Mouse (Mus musculus) cerebellum, postnatal 36 days (tissue): ENCODE measurements at regions not wholly inside any gene's neighbourhood (a gene's known extent, or its start where the extent isn't known, plus 50 kb on each side); places are given as distances from the start of the nearest gene placed in this dataset.

Experiments
- DNase-seq, 2 experiments: peaks; one replicate each; pipeline ENCODE4 v3.0.0; 2021 to 2022; ENCODE audit warnings: mixed read lengths in 2 of 2

- DNase-seq = no peak
Observed at GRCm38 (mm10) chr6:12140596-12140995, 233.0 kb downstream of the Phf14 start.

GRCm38 (mm10) chr6:12145216-12145615 is 237.6 kb downstream of the Phf14 start:
- DNase-seq = no peak

- DNase-seq = no peak
Observed at GRCm38 (mm10) chr6:12150613-12151333, 243.2 kb downstream of the Phf14 start.

- no peak for DNase-seq
Observed at GRCm38 (mm10) chr6:12163971-12164370, 256.4 kb downstream of the Phf14 start.

GRCm38 (mm10) chr6:12168533-12168932 is 260.9 kb downstream of the Phf14 start:
- DNase-seq = peak in 1 of 2 experiments; percentile 8

GRCm38 (mm10) chr6:12169431-12169830 is 261.8 kb downstream of the Phf14 start:
- DNase-seq = peak; percentile 53 to 65

- no peak for DNase-seq
Observed at GRCm38 (mm10) chr6:12170722-12171121, 263.1 kb downstream of the Phf14 start.

GRCm38 (mm10) chr6:12171189-12171588 is 263.6 kb downstream of the Phf14 start:
- no peak for DNase-seq

- DNase-seq = no peak
Observed at GRCm38 (mm10) chr6:12177996-12178395, 270.4 kb downstream of the Phf14 start.

GRCm38 (mm10) chr6:12180951-12181350 is 273.3 kb downstream of the Phf14 start:
- DNase-seq = no peak

- DNase-seq = no peak
Observed at GRCm38 (mm10) chr6:12210190-12210589, 302.6 kb downstream of the Phf14 start.

- no peak for DNase-seq
Observed at GRCm38 (mm10) chr6:12214526-12215177, 307.0 kb downstream of the Phf14 start.

- no peak for DNase-seq
Observed at GRCm38 (mm10) chr6:12215178-12215553, 307.6 kb downstream of the Phf14 start.

GRCm38 (mm10) chr6:12244151-12244550 is 336.5 kb downstream of the Phf14 start:
- no peak for DNase-seq

GRCm38 (mm10) chr6:12247975-12248374 is 340.4 kb downstream of the Phf14 start:
- DNase-seq = no peak

- DNase-seq = peak; percentile 49 to 73
Observed at GRCm38 (mm10) chr6:12248599-12248998, 341.0 kb downstream of the Phf14 start.

GRCm38 (mm10) chr6:12254507-12254906 is 346.9 kb downstream of the Phf14 start:
- DNase-seq = no peak

- no peak for DNase-seq
Observed at GRCm38 (mm10) chr6:12255434-12255833, 347.8 kb downstream of the Phf14 start.

- no peak for DNase-seq
Observed at GRCm38 (mm10) chr6:12258273-12258672, 350.7 kb downstream of the Phf14 start.

- no peak for DNase-seq
Observed at GRCm38 (mm10) chr6:12258940-12259481, 351.4 kb downstream of the Phf14 start.

GRCm38 (mm10) chr6:12259629-12260028 is 352.0 kb downstream of the Phf14 start:
- no peak for DNase-seq

GRCm38 (mm10) chr6:12260325-12261076 is 352.9 kb downstream of the Phf14 start:
- peak; percentile 52 to 65 for DNase-seq
